Mouse (Mus musculus) CD8-positive naive resting alpha-beta T cell, adult 2 months (primary cell): ENCODE data around the gene Hoxc4.
A peak's percentile ranks its signal among the peaks of the same experiment; 100 is the strongest.

Experiments used
- DNase-seq, 2 experiments: peaks; one replicate each; pipeline ENCODE4 v3.0.0; 2022; ENCODE audit warnings: low read depth in 2 of 2, low spot score in 2 of 2

The Hoxc4 gene

GRCm38 (mm10) chr15:103018636-103019035 lies at the start of gene Hoxc4:
TSS of gene Hoxc4 (plus strand) at chr15:103018934.
- no peak for DNase-seq

DNA sequence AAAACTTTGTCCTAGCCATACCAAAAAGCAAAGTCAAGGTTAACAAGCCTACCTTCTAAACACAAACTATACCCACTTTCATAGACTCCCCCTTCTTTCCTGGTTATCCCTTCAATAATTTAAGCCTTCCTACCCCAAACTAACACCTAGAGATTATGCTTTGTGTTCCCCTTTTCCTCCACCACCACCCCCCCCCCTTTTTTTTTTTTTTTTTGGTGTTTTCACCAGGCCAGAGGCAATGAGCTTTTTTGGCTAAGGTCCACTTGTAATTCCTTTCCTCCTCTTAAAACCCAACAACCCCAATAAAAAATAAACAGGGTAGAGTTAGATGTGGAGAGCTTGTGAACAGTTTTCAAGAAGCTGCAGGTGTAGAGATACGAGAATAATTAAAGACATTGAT lies 49.4 kb upstream of the Hoxc4 start:
- DNase-seq: no peak

DNA sequence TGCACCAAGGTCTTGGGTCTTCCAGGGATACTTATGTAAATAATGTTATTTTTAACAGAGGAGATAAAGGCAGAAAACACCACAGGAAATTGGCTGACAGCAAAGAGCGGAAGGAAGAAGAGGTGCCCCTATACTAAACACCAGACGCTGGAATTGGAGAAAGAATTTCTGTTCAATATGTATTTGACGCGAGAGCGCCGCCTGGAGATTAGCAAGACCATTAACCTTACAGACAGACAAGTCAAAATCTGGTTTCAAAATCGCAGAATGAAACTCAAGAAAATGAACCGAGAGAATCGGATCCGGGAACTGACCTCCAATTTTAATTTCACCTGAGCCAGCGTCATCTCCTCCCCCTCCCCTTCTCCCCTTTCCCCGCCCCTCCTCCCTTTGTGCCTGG lies 48.0 kb upstream of the Hoxc4 start:
- DNase-seq: no peak

DNA sequence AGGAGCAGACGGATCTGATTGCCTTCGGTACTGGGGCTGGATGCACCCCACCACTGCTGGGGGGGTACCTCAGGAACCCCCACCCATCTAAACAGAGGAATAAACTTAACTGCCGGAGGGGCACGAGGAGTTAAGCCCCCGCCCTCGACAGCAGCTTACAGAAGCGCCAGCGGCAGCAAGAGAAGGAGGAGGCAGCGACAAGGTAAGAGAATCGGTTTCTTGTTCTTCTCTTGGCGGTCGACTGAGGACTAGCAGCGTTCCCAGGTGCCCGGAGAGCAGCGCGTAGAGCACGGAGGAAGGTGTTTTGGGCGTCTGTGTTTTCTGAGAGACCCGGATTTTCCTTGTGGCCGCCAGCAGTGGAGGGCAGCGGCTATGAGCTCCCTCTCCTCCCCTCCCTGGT lies 46.5 kb upstream of the Hoxc4 start:
- DNase-seq: no peak

DNA sequence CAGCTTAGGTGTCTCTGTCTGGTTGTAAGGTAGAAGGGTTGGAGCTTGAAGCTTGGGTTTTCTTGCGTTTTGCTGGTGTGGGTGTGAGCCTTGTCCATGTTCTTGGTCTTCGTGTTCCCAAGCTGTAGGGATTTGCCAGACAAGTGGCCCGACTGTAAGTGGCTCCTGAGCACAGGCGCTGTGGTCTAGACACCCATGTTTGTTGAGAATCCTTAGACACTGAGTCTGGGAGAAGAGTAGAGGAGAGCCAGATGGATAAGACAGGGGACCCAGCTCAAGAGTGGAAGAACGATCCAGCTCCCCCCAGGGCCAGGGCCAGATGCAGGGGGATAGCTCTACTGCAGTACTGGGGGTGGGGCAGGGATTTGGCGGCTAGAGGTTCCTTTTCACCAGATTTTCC lies 46.0 kb upstream of the Hoxc4 start:
- no peak for DNase-seq

- DNase-seq: no peak
These were observed 43.7 kb upstream of the Hoxc4 start for GRCm38 (mm10) chr15:102975034-102975433.

- no peak for DNase-seq
These were observed 43.0 kb upstream of the Hoxc4 start for GRCm38 (mm10) chr15:102975688-102976111.

DNA sequence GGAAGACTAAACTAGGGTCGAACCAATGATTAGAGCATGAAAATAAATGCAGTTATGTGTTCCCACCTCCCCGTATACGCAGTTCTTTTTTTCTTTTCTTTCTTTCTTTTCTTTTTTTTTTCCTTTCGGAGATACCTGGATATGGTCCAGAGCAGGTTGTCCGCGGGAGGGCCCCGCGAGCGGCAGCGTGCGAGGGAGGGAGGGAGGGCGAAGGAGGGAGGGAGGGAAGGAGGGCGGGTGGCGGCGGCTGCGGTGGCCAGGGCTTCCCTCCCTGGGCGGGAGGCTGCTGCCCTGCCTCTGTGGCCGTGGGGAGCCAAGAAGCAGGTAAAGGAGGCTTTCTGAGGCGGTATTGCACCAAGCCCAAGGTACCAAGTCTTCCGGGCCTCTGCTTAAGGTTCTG lies 42.6 kb upstream of the Hoxc4 start, which contains the start of gene Hoxc9:
Gene Hoxc9 (plus strand): TSS at position 269 of the 400 bp plus-strand sequence.
- no peak for DNase-seq

GRCm38 (mm10) chr15:102976631-102977422 lies 41.9 kb upstream of the Hoxc4 start:
- peak; percentile 31 to 44 for DNase-seq

DNA sequence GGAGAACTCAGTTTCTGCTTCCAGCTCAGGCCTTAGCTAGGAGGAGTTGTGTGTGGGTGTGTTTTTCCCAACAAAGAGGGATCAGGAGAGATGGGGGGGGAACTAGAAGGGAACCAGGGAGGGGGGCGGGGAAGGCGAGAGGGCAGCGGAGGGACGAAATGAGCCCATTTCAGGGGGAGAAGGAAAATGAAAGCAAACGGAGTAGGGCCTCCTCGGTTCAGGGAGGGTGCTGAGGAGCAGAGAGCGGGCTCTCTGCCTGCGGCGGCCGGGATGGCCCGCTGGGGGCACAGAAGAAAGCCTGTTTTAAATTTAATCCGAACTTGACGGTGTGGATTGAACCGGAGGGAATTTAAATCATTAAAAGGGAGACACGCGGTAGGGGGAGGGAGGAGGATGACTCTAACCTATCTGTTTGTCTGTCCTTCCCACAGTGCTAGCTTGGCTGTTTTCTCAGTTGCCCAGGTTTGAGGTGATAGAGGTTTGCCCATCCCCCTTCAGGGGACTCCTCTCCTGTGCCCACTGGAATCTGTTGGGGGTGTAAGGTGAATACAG lies 41.2 kb upstream of the Hoxc4 start:
- no peak for DNase-seq

DNA sequence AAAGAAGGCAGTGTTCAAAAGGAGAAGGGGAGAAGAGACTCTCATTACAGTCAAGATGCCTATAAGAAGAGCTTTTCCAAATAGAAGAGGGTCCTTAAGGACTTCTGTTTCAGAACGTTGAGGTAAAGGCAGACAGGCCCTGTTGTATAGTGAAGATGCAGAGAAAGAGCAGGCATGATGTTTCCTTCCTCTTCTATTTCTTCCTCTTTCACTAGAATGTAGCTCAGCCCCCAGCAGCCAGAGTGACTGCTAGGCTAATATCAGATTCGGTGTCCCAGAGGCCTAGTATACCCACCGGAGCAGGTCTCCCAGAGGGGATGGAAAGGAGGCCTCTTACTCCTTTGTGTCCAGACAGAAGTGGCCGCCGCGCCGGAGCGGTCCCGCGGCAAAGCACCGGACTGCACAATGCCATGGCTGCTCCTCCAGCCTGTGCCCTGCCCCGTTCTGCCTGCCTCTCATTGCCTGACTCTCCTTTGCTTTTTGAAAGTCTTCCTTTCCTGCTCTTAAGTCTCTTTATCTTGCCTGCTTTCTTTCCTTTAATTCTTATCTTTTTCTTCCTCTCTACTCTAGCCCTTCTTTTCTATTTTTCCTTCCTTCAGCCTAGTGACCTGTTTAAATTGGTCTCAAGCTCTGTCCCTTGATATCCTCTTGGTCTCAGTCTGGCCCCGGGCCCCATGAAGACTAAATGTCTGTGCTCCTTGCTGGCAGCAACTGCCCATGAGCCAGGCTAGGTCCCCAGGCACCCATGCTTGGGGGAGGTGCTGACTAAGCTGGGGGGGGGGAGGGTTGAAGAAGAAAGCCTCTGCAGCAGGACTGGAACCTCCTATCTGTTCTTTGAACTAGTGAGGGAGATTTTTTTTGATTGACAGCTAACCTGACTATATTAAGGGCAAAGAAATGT lies 39.9 kb upstream of the Hoxc4 start:
- no peak for DNase-seq

DNA sequence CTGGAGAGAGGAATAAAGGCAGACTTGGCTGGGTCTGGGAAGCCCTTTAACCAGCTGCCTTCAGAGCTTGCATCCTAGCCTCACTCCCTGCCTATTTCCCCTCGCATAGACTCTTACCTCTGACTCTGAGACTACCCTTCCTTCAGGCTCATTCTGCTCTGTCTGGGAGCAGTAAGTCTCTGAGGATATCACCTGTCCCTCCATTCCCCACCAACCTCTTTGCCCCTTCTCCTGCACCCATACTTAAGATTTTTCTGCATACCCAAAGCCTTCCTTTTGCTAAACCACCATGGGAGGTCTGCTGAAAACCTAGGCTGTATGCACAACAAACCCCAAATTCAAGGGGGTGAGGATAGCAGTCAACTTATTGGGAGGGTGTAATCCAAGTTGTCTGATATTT lies 38.8 kb upstream of the Hoxc4 start:
- DNase-seq: no peak

DNA sequence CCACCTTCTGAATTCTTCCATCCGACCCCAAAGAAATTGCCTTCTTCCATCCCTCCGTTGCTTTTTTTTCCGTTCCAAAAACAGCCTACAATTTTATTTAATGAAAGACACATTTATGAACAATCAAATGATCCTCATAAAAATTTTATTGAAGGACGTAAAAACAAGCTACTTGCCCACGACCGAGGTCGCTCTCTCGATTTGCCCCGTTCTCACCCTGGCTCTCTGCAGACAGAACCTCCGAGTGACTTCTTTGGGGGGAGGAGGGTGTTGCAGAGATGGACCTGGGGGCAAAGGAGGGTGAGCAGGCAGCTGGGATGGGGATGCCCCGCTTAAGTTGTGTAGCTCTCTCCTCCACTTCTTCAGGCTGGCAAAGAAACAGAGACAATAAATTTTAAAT lies 38.4 kb upstream of the Hoxc4 start:
- DNase-seq: no peak

- no peak for DNase-seq
These were observed 37.8 kb upstream of the Hoxc4 start for GRCm38 (mm10) chr15:102980912-102981311.

GRCm38 (mm10) chr15:102981379-102982288 lies 37.1 kb upstream of the Hoxc4 start:
- DNase-seq: no peak

- no peak for DNase-seq
These were observed 35.0 kb upstream of the Hoxc4 start for GRCm38 (mm10) chr15:102983716-102984115.

DNA sequence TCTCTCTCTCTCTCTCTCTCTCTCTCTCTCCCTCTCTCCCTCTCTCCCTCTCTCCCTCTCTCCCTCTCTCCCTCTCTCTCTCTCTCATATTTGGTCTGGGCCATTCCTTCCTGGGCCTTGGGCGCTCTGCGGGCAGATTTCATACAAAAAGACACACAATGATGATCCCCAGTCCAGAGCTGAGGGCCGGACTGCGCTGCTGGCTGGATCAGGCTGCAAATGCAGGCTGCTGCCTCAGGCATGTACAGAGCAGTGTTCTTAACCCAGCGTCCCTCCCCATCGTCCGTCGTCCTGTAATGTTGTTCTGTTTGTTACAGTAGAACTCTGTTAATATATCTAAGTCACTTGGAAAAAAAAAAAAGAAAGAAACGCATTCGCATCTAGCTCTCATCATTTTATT lies 34.2 kb upstream of the Hoxc4 start:
- DNase-seq: no peak

GRCm38 (mm10) chr15:102984925-102985324 lies 33.8 kb upstream of the Hoxc4 start:
- no peak for DNase-seq

GRCm38 (mm10) chr15:102987124-102987833 lies 31.5 kb upstream of the Hoxc4 start:
- peak; percentile 75 to 80 for DNase-seq

- DNase-seq: no peak
These were observed 30.7 kb upstream of the Hoxc4 start for GRCm38 (mm10) chr15:102988078-102988477.
